Mouse (Mus musculus): ENCODE measurements around the gene Pnrc1. TPM values are rescaled to one million over a fixed set of nuclear protein-coding genes. Genes with fewer than 3 reads are reported as not detected.

Pnrc1 gene
- total and polyA plus RNA-seq, 2 experiments from 2014 or later = 61.8 to 90.0 TPM

GRCm38 (mm10) chr4:33261311-33261753 lies 28.6 kb downstream of the Pnrc1 start:
- Histone ChIP-seq H3K27ac (ENCODE audit: low read depth) (peak overlapping the region; percentile 85), H3K27me3 (ENCODE audit: control insufficient read depth, insufficient read depth, low read length) (no peaks in the 10 kb centered on the region), H3K4me2 (ENCODE audit: low read depth, low read length) (peak overlapping the region; percentile 32), H3K4me3 (ENCODE audit: low read depth, low read length) (no peak overlapping the region), H3K9me3 (replicated peaks; ENCODE audit: control insufficient read depth, low read length) (no peaks in the 10 kb centered on the region), H3K4me1 (ENCODE audit: control insufficient read depth, insufficient read depth) (peaks cover 21% of the 10 kb centered on the region), H3K36me3 (replicated peaks; ENCODE audit: control insufficient read depth, insufficient read depth, low read length) (no peaks in the 10 kb centered on the region), H3K9ac (replicated peaks; ENCODE audit: low read depth, low read length) (no peak overlapping the region)
- 4% methylated on average over 7 of the region's 7 CpGs for WGBS
- DNase-seq (ENCODE audit: low spot score) (peak; percentile 98), ATAC-seq (ENCODE audit: insufficient read depth, low read depth) (peak; percentile 96)
- TF ChIP-seq CTCF (IDR thresholded peaks at IDR 0.05; ENCODE audit: low read depth) (peak; percentile 32), EP300 (IDR thresholded peaks at IDR 0.05; ENCODE audit: low read depth) (peak; percentile 99)

GRCm38 (mm10) chr4:33260311-33260710 lies 29.7 kb downstream of the Pnrc1 start:
- no peaks in the 10 kb centered on the region for H3K27me3 ChIP-seq (ENCODE audit: control insufficient read depth, insufficient read depth, low read length)
- H3K4me1 ChIP-seq (ENCODE audit: control insufficient read depth, insufficient read depth) = peaks cover 21% of the 10 kb centered on the region
- DNase-seq (ENCODE audit: low spot score) = no peak
- H3K9ac ChIP-seq (replicated peaks; ENCODE audit: low read depth, low read length) = no peak overlapping the region
- H3K4me3 ChIP-seq (ENCODE audit: low read depth, low read length) = no peak overlapping the region
- no peaks in the 10 kb centered on the region for H3K36me3 ChIP-seq (replicated peaks; ENCODE audit: control insufficient read depth, insufficient read depth, low read length)
- no peak overlapping the region for H3K4me2 ChIP-seq (ENCODE audit: low read depth, low read length)
- H3K27ac ChIP-seq (ENCODE audit: low read depth) = peak overlapping the region; percentile 85
- H3K9me3 ChIP-seq (replicated peaks; ENCODE audit: control insufficient read depth, low read length) = no peaks in the 10 kb centered on the region
- no peak for TF ChIP-seq CTCF (IDR thresholded peaks at IDR 0.05; ENCODE audit: low read depth)
- no peak for TF ChIP-seq EP300 (IDR thresholded peaks at IDR 0.05; ENCODE audit: low read depth)
- ATAC-seq (ENCODE audit: insufficient read depth, low read depth) = no peak

- H3K4me3 ChIP-seq (ENCODE audit: low read depth, low read length) = no peak overlapping the region
- no peak for TF ChIP-seq EP300 (IDR thresholded peaks at IDR 0.05; ENCODE audit: low read depth)
- no peak for TF ChIP-seq CTCF (IDR thresholded peaks at IDR 0.05; ENCODE audit: low read depth)
- no peaks in the 10 kb centered on the region for H3K27me3 ChIP-seq (ENCODE audit: control insufficient read depth, insufficient read depth, low read length)
- whole genome bisulfite sequencing = 52% methylated on average over 11 of the region's 11 CpGs
- no peaks in the 10 kb centered on the region for H3K36me3 ChIP-seq (replicated peaks; ENCODE audit: control insufficient read depth, insufficient read depth, low read length)
- DNase-seq (ENCODE audit: low spot score) = no peak
- no peak overlapping the region for H3K4me2 ChIP-seq (ENCODE audit: low read depth, low read length)
- no peak overlapping the region for H3K27ac ChIP-seq (ENCODE audit: low read depth)
- H3K4me1 ChIP-seq (ENCODE audit: control insufficient read depth, insufficient read depth) = peaks cover 21% of the 10 kb centered on the region
- ATAC-seq (ENCODE audit: insufficient read depth, low read depth) = no peak
- H3K9ac ChIP-seq (replicated peaks; ENCODE audit: low read depth, low read length) = no peak overlapping the region
- H3K9me3 ChIP-seq (replicated peaks; ENCODE audit: control insufficient read depth, low read length) = no peaks in the 10 kb centered on the region
Observed at GRCm38 (mm10) chr4:33257263-33257964, 32.5 kb downstream of the Pnrc1 start.

GRCm38 (mm10) chr4:33254706-33255105 lies 35.3 kb downstream of the Pnrc1 start:
- DNase-seq (ENCODE audit: low spot score) = no peak
- ATAC-seq (ENCODE audit: insufficient read depth, low read depth) = no peak
- H3K4me1 ChIP-seq (ENCODE audit: control insufficient read depth, insufficient read depth) = peaks cover 9% of the 10 kb centered on the region; the same call in 1 of the 2 replicates
- H3K27me3 ChIP-seq (ENCODE audit: control insufficient read depth, insufficient read depth, low read length) = no peaks in the 10 kb centered on the region
- 78% methylated on average over 4 of the region's 4 CpGs for WGBS
- H3K9ac ChIP-seq (replicated peaks; ENCODE audit: low read depth, low read length) = no peak overlapping the region
- H3K4me3 ChIP-seq (ENCODE audit: low read depth, low read length) = no peak overlapping the region
- H3K36me3 ChIP-seq (replicated peaks; ENCODE audit: control insufficient read depth, insufficient read depth, low read length) = no peaks in the 10 kb centered on the region
- TF ChIP-seq CTCF (IDR thresholded peaks at IDR 0.05; ENCODE audit: low read depth) (no peak), EP300 (IDR thresholded peaks at IDR 0.05; ENCODE audit: low read depth) (no peak)
- no peak overlapping the region for H3K4me2 ChIP-seq (ENCODE audit: low read depth, low read length)
- no peaks in the 10 kb centered on the region for H3K9me3 ChIP-seq (replicated peaks; ENCODE audit: control insufficient read depth, low read length)
- H3K27ac ChIP-seq (ENCODE audit: low read depth) = no peak overlapping the region

GRCm38 (mm10) chr4:33250867-33251266 lies 39.1 kb downstream of the Pnrc1 start:
- H3K9me3 ChIP-seq (replicated peaks; ENCODE audit: control insufficient read depth, low read length) = no peaks in the 10 kb centered on the region
- TF ChIP-seq EP300 (IDR thresholded peaks at IDR 0.05; ENCODE audit: low read depth) = no peak
- no peak for TF ChIP-seq CTCF (IDR thresholded peaks at IDR 0.05; ENCODE audit: low read depth)
- ATAC-seq (ENCODE audit: insufficient read depth, low read depth) (no peak), DNase-seq (ENCODE audit: low spot score) (no peak)
- no peak overlapping the region for H3K4me3 ChIP-seq (ENCODE audit: low read depth, low read length)
- H3K36me3 ChIP-seq (replicated peaks; ENCODE audit: control insufficient read depth, insufficient read depth, low read length) = peaks cover 5% of the 10 kb centered on the region
- no peak overlapping the region for H3K27ac ChIP-seq (ENCODE audit: low read depth)
- no peak overlapping the region for H3K4me2 ChIP-seq (ENCODE audit: low read depth, low read length)
- H3K4me1 ChIP-seq (ENCODE audit: control insufficient read depth, insufficient read depth) = peaks cover 10% of the 10 kb centered on the region
- WGBS = 78% methylated on average over 2 of the region's 2 CpGs
- no peak overlapping the region for H3K9ac ChIP-seq (replicated peaks; ENCODE audit: low read depth, low read length)
- no peaks in the 10 kb centered on the region for H3K27me3 ChIP-seq (ENCODE audit: control insufficient read depth, insufficient read depth, low read length)
